Mouse (Mus musculus) myocyte (in vitro differentiated cells): ENCODE measurements at regions not wholly inside any gene's neighbourhood (a gene's known extent, or its start where the extent isn't known, plus 50 kb on each side); places are given as distances from the start of the nearest gene placed in this dataset.

ENCODE experiments used
- E2F4 ChIP-seq: IDR thresholded peaks from one replicate; pipeline ENCODE4 v1.6.1; 2011; ENCODE audit warnings: mild to moderate bottlenecking, control low read depth, moderate library complexity; ENCODE audit not compliant: insufficient read depth
- MYOD1 ChIP-seq, 3 experiments: IDR thresholded peaks; one replicate each; pipeline ENCODE4 v1.6.1; 2011; ENCODE audit warnings: control low read depth in 2 of 3, low read depth in 2 of 3, mild to moderate bottlenecking in 2 of 3, moderate library complexity in 1 of 3; ENCODE audit not compliant: insufficient read length in 2 of 3, control insufficient read depth in 1 of 3
- POLR2A ChIP-seq: IDR thresholded peaks from one replicate; pipeline ENCODE4 v1.6.1; 2011; ENCODE audit warnings: low read depth, mild to moderate bottlenecking, control low read depth, moderate library complexity; ENCODE audit not compliant: insufficient read length
- USF1 ChIP-seq: IDR thresholded peaks from one replicate; pipeline ENCODE4 v1.6.1; 2011; ENCODE audit warnings: low read depth, mild to moderate bottlenecking, control low read depth, moderate library complexity

DNA sequence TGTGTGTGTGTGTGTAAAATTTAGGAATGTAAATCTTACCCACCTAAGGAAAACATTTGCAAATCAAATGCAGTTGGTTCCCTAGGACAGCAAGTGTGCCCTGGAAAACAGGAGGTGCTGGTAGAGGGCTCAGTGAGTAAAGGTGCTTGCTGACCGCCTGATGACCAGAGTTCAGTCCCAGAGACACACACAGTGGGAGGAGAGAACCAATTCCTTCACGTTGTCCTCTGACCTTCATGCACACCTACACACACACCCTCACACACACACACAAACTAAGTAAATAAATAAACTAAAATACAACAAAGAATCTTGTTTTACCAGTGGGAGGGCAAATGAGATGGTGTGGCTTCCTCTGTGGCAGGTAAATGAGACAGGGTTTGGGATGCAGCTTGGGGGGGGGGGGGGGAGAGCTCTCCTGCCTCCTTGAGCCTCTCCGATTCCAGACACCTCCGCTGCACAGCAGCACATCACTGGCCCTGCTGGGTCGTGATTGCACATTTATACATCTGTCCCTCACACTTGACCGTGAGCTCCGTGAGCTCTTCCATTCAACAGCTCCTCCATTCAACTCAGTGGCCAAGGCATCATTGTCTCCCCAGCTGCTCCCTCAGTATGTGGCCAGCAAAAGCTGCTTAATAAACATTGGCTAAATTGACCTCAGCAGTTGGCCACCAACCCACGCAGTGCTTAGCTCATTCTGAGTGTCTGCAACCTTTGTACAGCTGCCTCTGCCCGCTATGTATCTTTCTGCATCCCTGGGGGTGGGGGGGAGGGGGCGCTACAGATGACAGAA, 297.9 kb upstream of the Rack1 start:
- TF ChIP-seq POLR2A, result no peak
- TF ChIP-seq MYOD1 (IDR thresholded peaks at IDR 0.05; ENCODE audit: control insufficient read depth in 1 of 3, insufficient read length in 2 of 3, low read depth in 2 of 3), result no peak
- TF ChIP-seq USF1, result no peak
- no peak for TF ChIP-seq E2F4
